Mouse (Mus musculus): ENCODE measurements around the gene Zc3h12a.

GRCm38 (mm10) chr4:125131493-125131892 lies 3.9 kb upstream of the Zc3h12a start:
- TF ChIP-seq CTCF (IDR thresholded peaks at IDR 0.05; ENCODE audit: low read depth, low read length) (no peak), POLR2A (IDR thresholded peaks at IDR 0.05; ENCODE audit: insufficient read depth, low read length) (no peak), EP300 (IDR thresholded peaks at IDR 0.05; ENCODE audit: insufficient read depth, low read depth, low read length) (no peak)
